Mouse (Mus musculus) limb, embryonic 15.5 days (tissue): Measurements from ENCODE around the gene Psg16. TPM values are rescaled to one million over a fixed set of nuclear protein-coding genes. Genes with fewer than 3 reads are reported as not detected.
"Not testable (repeated sequence)": the region's sequence is repeated elsewhere in the genome, so short reads cannot be mapped to it uniquely, and the experiment has no call there.

Experiments
- ATAC-seq: fragments of 200-750 bp; cut with Nextera tagmentation; 2 replicates; pipeline ENCODE4 v1.8.0; 2017; ENCODE audit warnings: low read depth, moderate TSS enrichment; ENCODE audit not compliant: insufficient number of reproducible peaks, low FRiP score, low TSS enrichment
- H3K27ac ChIP-seq: fragments of 300-500 bp; sonication (generic); 2 replicates; pipeline ENCODE4 v1.5.1; 2015; ENCODE audit warnings: moderate library complexity, mild to moderate bottlenecking, inconsistent platforms
- H3K27me3 ChIP-seq: fragments of 300-500 bp; sonication (generic); 2 replicates; pipeline ENCODE4 v1.6.1; 2015; ENCODE audit warnings: inconsistent platforms
- H3K36me3 ChIP-seq: fragments of 300-500 bp; sonication (generic); 2 replicates; pipeline ENCODE4 v1.6.1; 2015; ENCODE audit warnings: inconsistent platforms
- H3K4me1 ChIP-seq: fragments of 300-500 bp; sonication (generic); 2 replicates; pipeline ENCODE4 v1.6.1; 2015; ENCODE audit warnings: inconsistent platforms
- H3K4me2 ChIP-seq: fragments of 300-500 bp; sonication (generic); 2 replicates; pipeline ENCODE4 v1.6.1; 2015; ENCODE audit warnings: mild to moderate bottlenecking, inconsistent platforms
- H3K4me3 ChIP-seq: fragments of 300-500 bp; sonication (generic); 2 replicates; pipeline ENCODE4 v1.5.1; 2015; ENCODE audit warnings: mild to moderate bottlenecking, inconsistent platforms
- H3K9ac ChIP-seq: fragments of 300-500 bp; sonication (generic); 2 replicates; pipeline ENCODE4 v1.6.1; 2015; ENCODE audit warnings: inconsistent platforms
- H3K9me3 ChIP-seq: fragments of 300-500 bp; sonication (generic); 2 replicates; pipeline ENCODE4 v1.6.1; 2016; ENCODE audit warnings: inconsistent platforms
- WGBS: fragments of 180-500 bp; shearing (Covaris S2); methylation state at CpG from one replicate; pipeline ENCODE4 v1.1.7; 2015; 5-methylcytosine and 5-hydroxymethylcytosine counted together
- polyA plus RNA-seq: library from polyadenylated mRNA; unstranded; fragments of >200 nt; fragmentation: Nextera tagmentation; extraction: Ambion mirVana; gene quantifications from 2 replicates; pipeline ENCODE4 v1.2.1, GENCODE M21; 2015

The Psg16 gene
- polyA plus RNA-seq, 1 experiment from 2014 or later = 0.20 TPM

DNA sequence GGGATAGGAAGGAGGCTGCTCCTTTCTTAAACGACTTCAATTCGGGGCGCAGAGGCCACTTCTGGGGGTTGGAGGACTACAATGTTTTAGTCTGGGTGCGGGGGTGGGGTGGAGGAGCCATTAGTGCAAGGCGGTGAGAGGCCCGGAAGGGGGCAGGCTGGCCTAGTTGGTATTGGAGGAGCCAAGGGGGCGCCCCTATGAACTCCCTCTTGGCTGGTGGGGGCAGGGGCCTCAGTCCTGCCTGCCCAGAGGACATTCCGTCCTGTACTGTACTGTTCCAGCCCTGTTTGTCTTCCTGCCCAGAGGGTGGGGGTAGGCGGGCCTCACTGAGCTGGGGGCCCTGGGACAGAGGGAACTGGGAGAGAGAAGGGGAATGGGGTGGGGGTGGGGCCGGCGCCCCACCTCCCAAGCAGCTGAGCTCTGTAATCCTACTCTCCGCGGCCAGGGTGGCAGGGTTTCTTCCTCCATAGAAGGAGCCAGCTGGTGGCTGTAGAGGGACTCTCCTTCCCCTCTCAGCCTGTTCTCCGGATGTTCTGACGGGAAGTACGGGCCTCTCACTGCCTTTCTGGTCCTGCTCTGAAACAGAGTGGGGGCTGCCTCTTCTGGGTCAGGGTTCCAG, 15.7 kb upstream of the Psg16 start:
- Histone ChIP-seq H3K27me3 (no peaks in the 10 kb centered on the region), H3K4me2 (peak overlapping the region; percentile 66), H3K9ac (no peak overlapping the region; the same call in 1 of the 2 replicates), H3K4me3 (peak overlapping the region; percentile 27), H3K36me3 (peaks cover 23% of the 10 kb centered on the region), H3K4me1 (peaks cover 72% of the 10 kb centered on the region), H3K9me3 (no peaks in the 10 kb centered on the region), H3K27ac (peak overlapping the region; percentile 95)
- peak; percentile 80 for ATAC-seq
- WGBS = 2% methylated on average over 16 of the region's 16 CpGs

DNA sequence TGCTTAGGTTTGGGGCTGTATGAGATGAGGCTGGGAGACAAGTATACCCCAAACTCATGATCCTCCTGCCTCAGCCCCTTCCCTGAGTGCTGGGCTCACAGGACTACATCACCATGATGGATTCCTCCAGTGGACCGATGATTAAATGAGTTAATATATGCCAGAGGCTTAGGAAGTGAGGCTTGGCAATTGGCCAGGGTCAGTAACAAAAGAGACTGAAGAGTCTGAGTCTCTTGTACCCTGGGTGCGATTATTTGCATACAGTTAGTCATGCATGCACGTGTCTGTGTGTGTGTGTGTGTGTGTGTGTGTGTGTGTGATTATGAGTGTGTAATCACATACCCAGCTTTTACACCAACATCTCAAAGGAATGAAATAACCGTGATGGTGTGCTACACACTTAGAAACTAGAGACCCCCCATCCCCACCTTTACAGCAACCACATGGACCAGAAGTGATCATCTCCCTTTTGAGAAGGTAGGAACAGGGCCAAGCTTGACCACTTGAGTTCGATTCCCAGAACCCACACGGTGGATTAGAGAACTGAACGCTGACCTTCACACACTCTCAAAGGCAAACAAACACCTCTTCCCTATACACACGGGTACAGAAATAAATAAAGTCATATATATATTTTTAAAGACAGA, 14.9 kb upstream of the Psg16 start:
- no peak for ATAC-seq
- no peaks in the 10 kb centered on the region for H3K27me3 ChIP-seq
- H3K4me3 ChIP-seq = peak overlapping the region; percentile 63
- H3K36me3 ChIP-seq = peaks cover 15% of the 10 kb centered on the region
- no peak overlapping the region for H3K9ac ChIP-seq
- peak overlapping the region; percentile 95 for H3K27ac ChIP-seq
- H3K4me1 ChIP-seq = peaks cover 73% of the 10 kb centered on the region
- WGBS = 35% methylated on average over 8 of the region's 8 CpGs
- no peaks in the 10 kb centered on the region for H3K9me3 ChIP-seq
- H3K4me2 ChIP-seq = peak overlapping the region; percentile 66

DNA sequence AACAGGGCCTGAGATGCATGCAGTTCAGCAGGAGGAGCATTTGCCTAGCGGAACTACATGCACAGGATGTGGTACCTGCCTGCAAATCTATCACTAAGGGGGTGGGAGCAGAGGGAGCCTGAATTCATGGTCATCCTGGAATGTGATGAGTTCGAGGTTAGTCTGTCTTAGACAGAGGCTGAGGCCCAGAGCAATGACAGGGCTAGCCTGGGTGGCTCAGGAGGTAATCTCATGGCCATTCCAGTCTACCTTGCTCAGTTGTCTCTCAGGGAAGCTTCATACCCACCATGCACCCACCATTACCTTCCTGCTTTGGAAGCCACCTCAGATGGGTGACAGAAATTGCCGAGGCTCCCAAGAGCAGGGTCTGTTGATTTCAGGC, 14.4 kb upstream of the Psg16 start:
- peaks cover 73% of the 10 kb centered on the region for H3K4me1 ChIP-seq
- H3K27me3 ChIP-seq = no peaks in the 10 kb centered on the region
- H3K27ac ChIP-seq = peak overlapping the region; percentile 95
- no peaks in the 10 kb centered on the region for H3K9me3 ChIP-seq
- H3K9ac ChIP-seq = no peak overlapping the region
- WGBS = 69% methylated on average over 3 of the region's 3 CpGs
- peak overlapping the region; percentile 66 for H3K4me2 ChIP-seq
- peak overlapping the region; percentile 63; the same call in 1 of the 2 replicates for H3K4me3 ChIP-seq
- ATAC-seq = no peak
- H3K36me3 ChIP-seq = peaks cover 10% of the 10 kb centered on the region

DNA sequence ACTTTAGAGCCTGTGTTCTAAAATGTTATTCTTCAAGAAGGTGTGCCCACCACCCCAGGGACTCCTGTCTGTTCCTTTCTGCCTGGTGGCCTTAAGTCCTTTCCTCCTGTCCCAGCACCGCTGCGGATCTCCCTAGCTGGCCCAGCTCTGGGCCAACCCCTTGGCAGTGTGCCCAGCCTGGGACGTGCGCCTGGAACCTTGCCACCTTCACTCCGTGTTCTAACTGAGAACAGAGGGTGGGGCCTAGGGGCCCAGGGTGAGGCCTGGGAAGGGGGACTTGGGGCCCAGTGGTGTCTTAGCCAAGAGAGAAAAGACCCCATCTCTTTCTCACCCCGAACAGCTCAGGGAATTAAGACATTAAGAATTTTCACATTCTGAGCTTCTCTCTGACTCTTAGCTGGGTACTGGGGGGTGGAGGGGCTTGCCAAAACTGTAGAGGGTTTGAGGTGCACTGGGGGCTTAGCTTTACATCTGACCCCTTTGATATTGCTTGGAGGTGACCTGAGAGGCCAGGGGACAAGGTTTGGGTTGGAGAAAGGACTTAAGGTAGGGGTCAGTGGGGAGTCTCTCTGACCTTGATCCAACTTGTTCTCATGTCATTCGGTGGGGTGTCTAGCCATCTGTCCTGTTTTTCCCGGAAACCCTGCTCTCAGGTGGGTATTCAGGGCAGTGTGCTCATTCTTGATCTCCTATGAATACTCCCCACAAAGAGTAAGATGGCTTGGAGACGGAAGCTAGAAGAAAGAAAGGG, 13.6 kb upstream of the Psg16 start:
- H3K4me2 ChIP-seq = peak overlapping the region; percentile 66
- 17% methylated on average over 9 of the region's 9 CpGs for WGBS
- H3K9me3 ChIP-seq = no peaks in the 10 kb centered on the region
- peak overlapping the region; percentile 63 for H3K4me3 ChIP-seq
- no peaks in the 10 kb centered on the region for H3K27me3 ChIP-seq
- peaks cover 4% of the 10 kb centered on the region; the same call in 1 of the 2 replicates for H3K36me3 ChIP-seq
- peak overlapping the region; percentile 95 for H3K27ac ChIP-seq
- H3K4me1 ChIP-seq = peaks cover 70% of the 10 kb centered on the region
- H3K9ac ChIP-seq = peak overlapping the region; percentile 37; the same call in 1 of the 2 replicates
- 0 out of 2 replicates have a peak, but pooled peaks have one; percentile 41 for ATAC-seq

DNA sequence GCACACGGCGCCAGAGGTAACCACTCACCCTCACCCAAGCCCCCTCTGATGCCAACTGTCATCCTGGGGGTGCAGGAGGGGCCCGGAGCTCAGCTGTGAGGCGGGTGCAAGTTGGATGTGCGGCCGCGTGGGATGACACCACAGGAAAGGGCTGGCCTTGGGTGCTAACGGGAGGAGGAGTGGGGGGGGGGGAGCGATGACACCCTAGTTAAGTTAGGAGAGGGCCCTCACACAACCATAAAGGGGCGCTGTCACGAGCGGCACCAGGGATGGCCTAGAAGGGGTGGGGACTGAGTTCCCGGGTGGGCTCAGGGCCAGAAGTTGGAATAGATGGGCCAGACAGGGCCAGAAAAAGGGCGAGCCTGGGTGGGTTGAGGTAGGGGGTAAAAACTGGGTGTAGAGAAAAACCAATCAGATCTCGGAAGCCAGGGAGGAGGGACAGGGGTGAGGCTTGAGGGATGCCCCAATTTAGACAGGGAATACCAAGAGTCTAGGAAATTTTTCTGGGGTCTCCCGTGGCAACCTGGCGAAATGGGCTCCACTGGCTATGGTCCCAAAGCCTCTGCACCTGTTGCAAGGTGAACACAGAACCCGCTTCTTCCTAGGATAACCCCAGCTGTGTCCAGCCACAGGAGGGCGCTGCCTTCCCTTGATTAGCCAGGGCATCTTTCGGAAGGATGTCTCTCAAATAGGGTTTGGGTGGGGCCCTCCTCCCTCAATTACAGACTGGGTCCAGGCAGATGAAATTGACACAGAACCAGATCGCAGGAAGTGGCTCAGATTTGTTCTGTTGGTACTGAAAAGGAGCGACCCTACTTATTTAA, 12.8 kb upstream of the Psg16 start:
- peak overlapping the region; percentile 48 for H3K9ac ChIP-seq
- ATAC-seq = no peak
- WGBS = 67% methylated on average over 21 of the region's 22 CpGs
- H3K4me1 ChIP-seq = peaks cover 65% of the 10 kb centered on the region
- peak overlapping the region; percentile 66 for H3K4me2 ChIP-seq
- no peaks in the 10 kb centered on the region for H3K9me3 ChIP-seq
- no peaks in the 10 kb centered on the region for H3K27me3 ChIP-seq
- H3K4me3 ChIP-seq = peak overlapping the region; percentile 63
- peak overlapping the region; percentile 95 for H3K27ac ChIP-seq
- H3K36me3 ChIP-seq = no peaks in the 10 kb centered on the region

DNA sequence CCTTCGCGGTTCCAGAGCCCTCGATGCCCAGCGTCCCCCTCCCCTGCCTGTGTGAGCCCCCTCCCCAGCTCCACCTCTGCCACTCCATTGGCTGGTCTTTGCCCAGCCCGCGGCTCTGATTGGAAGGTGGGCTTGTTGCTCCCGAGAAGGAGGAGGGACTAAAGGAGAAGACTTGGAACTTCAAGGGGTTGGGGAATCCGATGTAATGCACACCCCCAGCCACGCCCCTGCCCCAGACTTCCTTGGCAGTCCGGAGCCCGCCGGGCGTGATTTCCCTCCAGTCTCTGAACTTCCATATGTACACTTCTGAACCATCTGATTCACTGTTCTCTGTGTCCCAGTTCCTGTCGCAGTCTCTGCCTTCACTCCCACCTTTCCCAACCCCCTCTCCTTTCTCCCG, 11.5 kb upstream of the Psg16 start, which contains the start of gene Hif3a:
Hif3a (minus strand) TSS at position 39 of the 400 bp plus-strand sequence.
- Histone ChIP-seq H3K4me3 (peak within 1 kb of the TSS; percentile 63), H3K4me1 (peaks cover 51% of the 10 kb centered on the region)

DNA sequence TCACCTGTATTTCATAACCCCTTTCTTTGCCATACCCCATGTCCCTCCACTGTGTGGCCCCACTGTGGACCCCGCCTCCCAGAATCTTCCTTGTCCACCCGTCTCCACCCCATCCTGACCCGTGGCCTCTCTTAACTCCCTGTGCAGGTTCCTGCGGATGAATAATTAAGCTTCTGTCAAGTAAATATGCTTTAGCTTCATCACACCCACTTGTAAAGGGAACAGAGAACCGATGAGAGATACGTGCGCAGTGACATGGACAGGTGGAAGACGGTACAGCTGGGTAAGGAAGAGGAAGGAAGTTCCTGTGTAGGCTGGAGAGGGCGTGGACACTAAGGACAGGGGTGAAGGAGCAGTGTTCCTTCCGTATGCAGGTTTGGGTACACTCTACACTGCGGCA, 11.0 kb upstream of the Psg16 start:
- WGBS = 15% methylated on average over 11 of the region's 11 CpGs
- Histone ChIP-seq H3K9me3 (no peaks in the 10 kb centered on the region), H3K27ac (peak overlapping the region; percentile 95), H3K4me1 (peaks cover 47% of the 10 kb centered on the region), H3K9ac (peak overlapping the region; percentile 38), H3K4me2 (peak overlapping the region; percentile 66), H3K27me3 (no peaks in the 10 kb centered on the region), H3K4me3 (peak overlapping the region; percentile 63), H3K36me3 (no peaks in the 10 kb centered on the region)
- no peak for ATAC-seq

More for the DNA sequence above, 11.5 kb upstream of the Psg16 start, which contains the start of gene Hif3a:
- H3K36me3 ChIP-seq = no peaks in the 10 kb centered on the region
- WGBS = 1% methylated on average over 15 of the region's 15 CpGs
- H3K27me3 ChIP-seq = no peaks in the 10 kb centered on the region
- peak; percentile 84 for ATAC-seq
- no peaks in the 10 kb centered on the region for H3K9me3 ChIP-seq
- peak within 1 kb of the TSS; percentile 66 for H3K4me2 ChIP-seq
- peak within 1 kb of the TSS; percentile 95 for H3K27ac ChIP-seq
- H3K9ac ChIP-seq = peak within 1 kb of the TSS; percentile 48

DNA sequence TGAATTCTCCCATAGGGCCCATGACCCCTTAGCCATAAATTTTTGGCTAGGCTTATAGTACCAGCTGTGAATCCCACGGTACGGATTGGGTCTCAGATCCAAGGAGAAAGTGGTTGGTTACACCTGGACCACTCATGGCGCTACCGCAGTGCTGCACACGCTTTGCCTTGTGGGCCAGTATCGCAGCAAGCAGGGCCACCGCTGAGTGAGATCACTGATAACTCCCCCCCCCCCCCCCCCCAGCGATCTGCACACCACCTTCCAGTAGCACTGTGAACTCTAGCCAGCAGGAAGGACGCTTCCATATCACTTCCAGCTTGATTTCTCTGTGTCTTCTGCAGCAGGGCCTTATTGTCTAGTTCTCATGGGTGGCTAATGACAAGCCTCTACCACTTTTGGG, 8.2 kb upstream of the Psg16 start:
- Histone ChIP-seq H3K36me3 (no peaks in the 10 kb centered on the region), H3K9me3 (no peaks in the 10 kb centered on the region), H3K4me1 (peaks cover 19% of the 10 kb centered on the region), H3K4me3 (no peak overlapping the region), H3K27ac (no peak overlapping the region), H3K9ac (no peak overlapping the region), H3K27me3 (no peaks in the 10 kb centered on the region), H3K4me2 (no peak overlapping the region)
- ATAC-seq = no peak
- WGBS = 70% methylated on average over 9 of the region's 9 CpGs

DNA sequence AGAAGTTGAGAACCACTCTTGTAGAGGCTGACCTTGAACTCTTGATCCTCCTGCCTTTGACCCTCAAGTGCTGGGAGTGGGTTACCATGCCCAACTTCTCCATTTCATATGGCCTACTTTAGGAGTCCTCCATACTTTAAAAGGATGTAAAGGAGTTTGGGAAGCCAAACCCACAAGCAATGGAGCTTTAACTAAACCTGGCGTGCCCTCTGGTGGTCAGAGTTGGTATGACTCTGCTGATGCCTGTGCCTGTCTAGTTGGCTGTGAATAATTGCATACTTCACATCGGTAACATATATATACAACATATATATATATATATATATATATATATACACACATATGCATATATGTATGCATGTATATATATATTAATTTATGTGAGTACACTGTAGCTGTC, 7.4 kb upstream of the Psg16 start:
- 4% methylated on average over 2 of the region's 2 CpGs for WGBS
- no peak overlapping the region for H3K4me2 ChIP-seq
- H3K27me3 ChIP-seq = no peaks in the 10 kb centered on the region
- peaks cover 11% of the 10 kb centered on the region for H3K4me1 ChIP-seq
- ATAC-seq = no peak
- H3K27ac ChIP-seq = no peak overlapping the region
- H3K9me3 ChIP-seq = no peaks in the 10 kb centered on the region
- no peaks in the 10 kb centered on the region for H3K36me3 ChIP-seq
- H3K9ac ChIP-seq = no peak overlapping the region
- H3K4me3 ChIP-seq = no peak overlapping the region

DNA sequence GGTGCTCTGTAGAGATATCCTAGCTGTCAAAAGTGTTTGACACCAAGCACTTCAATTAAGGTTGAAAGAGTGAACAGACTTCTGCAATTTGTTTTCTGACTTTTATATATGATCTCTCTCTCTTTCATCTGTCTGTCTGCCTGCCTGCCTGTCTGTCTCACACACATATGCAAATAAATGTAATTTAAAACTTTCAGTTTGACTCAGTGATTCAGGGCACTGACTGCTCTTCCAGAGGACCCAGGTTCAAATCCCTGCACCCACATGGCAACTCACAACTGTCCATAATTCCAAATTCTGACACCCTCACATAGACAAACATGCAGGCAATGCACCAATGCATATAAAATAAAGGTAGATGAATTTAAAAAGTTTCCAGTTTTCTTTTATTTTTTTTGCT, 6.8 kb upstream of the Psg16 start:
- no peaks in the 10 kb centered on the region for H3K27me3 ChIP-seq
- ATAC-seq = no peak

DNA sequence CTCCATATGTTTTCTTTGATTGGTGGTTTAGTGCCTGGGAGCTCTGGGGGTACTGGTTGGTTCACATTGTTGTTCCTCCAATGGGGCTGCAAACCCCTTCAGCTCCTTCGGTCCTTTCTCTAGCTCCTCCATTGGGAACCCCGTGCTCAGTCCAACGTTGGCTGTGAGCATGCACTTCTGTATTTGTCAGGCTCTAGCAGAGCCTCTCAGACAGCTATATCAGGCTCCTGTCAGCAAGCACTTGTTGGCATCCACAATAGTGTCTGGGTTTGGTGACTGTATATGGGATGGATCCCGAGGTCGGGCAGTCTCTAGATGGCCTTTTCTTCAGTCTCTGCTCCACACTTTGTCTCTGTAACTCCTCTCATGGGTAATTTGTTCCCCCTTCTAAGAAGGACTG, 6.2 kb upstream of the Psg16 start:
- not testable (repeated sequence) for H3K27ac ChIP-seq, H3K9ac ChIP-seq, H3K27me3 ChIP-seq, H3K4me1 ChIP-seq, H3K4me2 ChIP-seq, ATAC-seq, H3K36me3 ChIP-seq, H3K9me3 ChIP-seq, H3K4me3 ChIP-seq
- WGBS = 63% methylated on average over 5 of the region's 5 CpGs

More for the DNA sequence above, 6.8 kb upstream of the Psg16 start:
- no peaks in the 10 kb centered on the region for H3K36me3 ChIP-seq
- no peak overlapping the region for H3K9ac ChIP-seq
- no peak overlapping the region for H3K4me3 ChIP-seq
- no peaks in the 10 kb centered on the region for H3K9me3 ChIP-seq
- H3K27ac ChIP-seq = no peak overlapping the region
- H3K4me1 ChIP-seq = peaks cover 7% of the 10 kb centered on the region
- H3K4me2 ChIP-seq = no peak overlapping the region
